Mouse (Mus musculus) cerebellum, adult 8-10 months (tissue): ENCODE results near the gene Spry2.
A peak's percentile ranks its signal among the peaks of the same experiment; 100 is the strongest.

ENCODE experiments used
- DNase-seq: peaks from one replicate; pipeline ENCODE4 v3.0.0; 2022

Gene Spry2

GRCm38 (mm10) chr14:105896791-105897568 is at the start of gene Spry2:
Spry2 (minus strand) TSS chr14:105896819.
- peak; percentile 81 for DNase-seq

- no peak for DNase-seq
These were observed 44.7 kb upstream of the Spry2 start for GRCm38 (mm10) chr14:105941353-105941752.

- DNase-seq = no peak
These were observed 30.1 kb upstream of the Spry2 start for GRCm38 (mm10) chr14:105926726-105927125.

- no peak for DNase-seq
These were observed 28.7 kb upstream of the Spry2 start for GRCm38 (mm10) chr14:105925305-105925704.

- no peak for DNase-seq
These were observed 28.1 kb upstream of the Spry2 start for GRCm38 (mm10) chr14:105924712-105925111.

GRCm38 (mm10) chr14:105922874-105923273 is 26.3 kb upstream of the Spry2 start:
- DNase-seq = no peak

- DNase-seq = no peak
These were observed 25.8 kb upstream of the Spry2 start for GRCm38 (mm10) chr14:105922427-105922826.

GRCm38 (mm10) chr14:105921217-105921695 is 24.6 kb upstream of the Spry2 start:
- DNase-seq = no peak

GRCm38 (mm10) chr14:105920395-105921216 is 24.0 kb upstream of the Spry2 start:
- DNase-seq = no peak

GRCm38 (mm10) chr14:105907216-105907615 is 10.6 kb upstream of the Spry2 start:
- no peak for DNase-seq

GRCm38 (mm10) chr14:105905935-105906334 is 9.3 kb upstream of the Spry2 start:
- no peak for DNase-seq

- DNase-seq = no peak
These were observed 8.9 kb upstream of the Spry2 start for GRCm38 (mm10) chr14:105905509-105905908.

GRCm38 (mm10) chr14:105902807-105903206 is 6.2 kb upstream of the Spry2 start:
- peak; percentile 38 for DNase-seq

GRCm38 (mm10) chr14:105900841-105901240 is 4.2 kb upstream of the Spry2 start:
- DNase-seq = no peak

GRCm38 (mm10) chr14:105899116-105899515 is 2.5 kb upstream of the Spry2 start:
- no peak for DNase-seq

GRCm38 (mm10) chr14:105898266-105899111 is 1.9 kb upstream of the Spry2 start:
- DNase-seq = peak; percentile 94

- peak; percentile 69 for DNase-seq
These were observed 1.0 kb upstream of the Spry2 start for GRCm38 (mm10) chr14:105897569-105898101.

GRCm38 (mm10) chr14:105895961-105896651 is 513 bp downstream of the Spry2 start:
- DNase-seq = peak; percentile 67

GRCm38 (mm10) chr14:105894971-105895873 is 1.4 kb downstream of the Spry2 start:
- peak; percentile 53 for DNase-seq

- DNase-seq = no peak
These were observed 3.0 kb downstream of the Spry2 start for GRCm38 (mm10) chr14:105893623-105893995.
